Mouse (Mus musculus) hindbrain, embryonic 11.5 days (tissue): Measurements from ENCODE around the gene Sox9. TPM values are rescaled to one million over a fixed set of nuclear protein-coding genes. Genes with fewer than 3 reads are reported as not detected.

Experiments used
- ATAC-seq: fragments of 200-750 bp; cut with Nextera tagmentation; 2 replicates; pipeline ENCODE4 v1.8.0; 2017; ENCODE audit warnings: mild to moderate bottlenecking, moderate TSS enrichment, moderate library complexity; ENCODE audit not compliant: low FRiP score
- DNase-seq: peaks from one replicate; pipeline ENCODE4 v3.0.0-alpha.2; 2015; ENCODE audit warnings: low spot score
- H3K27ac ChIP-seq: fragments of 300-500 bp; sonication (generic); 2 replicates; pipeline ENCODE4 v1.5.1; 2014; ENCODE audit warnings: mild to moderate bottlenecking, low read depth, low read length
- H3K27me3 ChIP-seq: fragments of 300-500 bp; sonication (generic); 2 replicates; pipeline ENCODE4 v1.6.1; 2014; ENCODE audit warnings: mild to moderate bottlenecking, low read length, moderate library complexity, mixed read lengths; ENCODE audit not compliant: control insufficient read depth, insufficient read depth
- H3K36me3 ChIP-seq: fragments of 300-500 bp; sonication (generic); 2 replicates; pipeline ENCODE4 v1.6.1; 2014; ENCODE audit warnings: mild to moderate bottlenecking, low read length, moderate library complexity, mixed read lengths; ENCODE audit not compliant: control insufficient read depth, insufficient read depth
- H3K4me1 ChIP-seq: fragments of 300-500 bp; sonication (generic); replicated peaks from 2 replicates; pipeline ENCODE4 v1.6.1; 2014; ENCODE audit warnings: low read length, mixed read lengths; ENCODE audit not compliant: control insufficient read depth, insufficient read depth
- H3K4me2 ChIP-seq: fragments of 300-500 bp; sonication (generic); replicated peaks from 2 replicates; pipeline ENCODE4 v1.6.1; 2014; ENCODE audit warnings: mild to moderate bottlenecking, low read depth, low read length
- H3K4me3 ChIP-seq: fragments of 300-500 bp; sonication (generic); 2 replicates; pipeline ENCODE4 v1.5.1; 2014; ENCODE audit warnings: low read depth, low read length
- H3K9ac ChIP-seq: fragments of 300-500 bp; sonication (generic); 2 replicates; pipeline ENCODE4 v1.6.1; 2014; ENCODE audit warnings: low read depth, low read length
- H3K9me3 ChIP-seq: fragments of 300-500 bp; sonication (generic); 2 replicates; pipeline ENCODE4 v1.6.1; 2016; ENCODE audit warnings: low read length; ENCODE audit not compliant: control insufficient read depth
- WGBS: fragments of 180-500 bp; shearing (Covaris S2); extraction: QIAGEN DNeasy Blood & Tissue Kit; methylation state at CpG from one replicate; pipeline ENCODE4 v1.1.7; 2014; 5-methylcytosine and 5-hydroxymethylcytosine counted together
- polyA plus RNA-seq: library from polyadenylated mRNA; unstranded; fragments of >200 nt; fragmentation: Nextera tagmentation; extraction: Ambion mirVana; gene quantifications from 2 replicates; pipeline ENCODE4 v1.2.1, GENCODE M21; 2014

Gene Sox9
- polyA plus RNA-seq, 1 experiment from 2014 or later, result 127 TPM

DNA sequence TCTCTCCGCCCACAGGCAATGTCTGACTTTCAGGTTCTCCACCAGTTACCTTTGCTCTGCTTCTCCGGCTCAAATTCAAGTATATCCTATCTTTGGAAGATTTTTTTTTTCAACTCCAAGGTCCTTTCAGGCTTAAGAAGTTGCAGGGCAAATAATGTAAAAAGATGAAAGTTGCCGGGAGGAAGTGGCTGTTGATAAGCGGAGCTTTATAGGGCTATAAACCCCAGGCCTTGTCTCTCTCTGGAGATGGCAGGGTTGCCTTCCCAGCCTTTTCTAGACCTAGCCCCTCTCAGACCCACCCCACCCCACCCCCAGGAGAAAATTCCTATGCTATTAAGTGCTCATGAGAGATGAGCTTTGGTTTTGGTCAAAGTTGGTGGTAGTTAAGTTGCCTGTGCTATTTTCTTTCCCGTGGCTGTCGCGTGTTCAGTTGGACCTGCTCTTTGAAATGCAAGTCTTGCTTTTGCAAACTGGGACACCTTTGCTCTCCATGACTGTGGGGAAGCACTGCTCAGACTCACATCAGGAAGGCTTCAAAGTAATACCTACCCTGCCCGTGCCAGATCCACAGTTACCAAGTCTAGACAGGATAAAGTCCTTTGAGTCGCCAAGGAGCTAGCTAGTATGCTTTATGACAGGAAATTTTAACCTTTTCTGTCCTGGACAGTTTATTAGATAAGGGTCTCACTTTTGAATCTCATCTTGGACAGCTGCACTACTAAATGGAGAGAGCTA lies 46.7 kb downstream of the Sox9 start:
- H3K4me3 ChIP-seq, result no peak overlapping the region
- H3K27me3 ChIP-seq, result no peaks in the 10 kb centered on the region
- 92% methylated on average over 9 of the region's 9 CpGs for WGBS
- no peak overlapping the region for H3K9ac ChIP-seq
- no peaks in the 10 kb centered on the region for H3K36me3 ChIP-seq
- ATAC-seq (no peak), DNase-seq (no peak)
- H3K27ac ChIP-seq, result no peak overlapping the region
- no peaks in the 10 kb centered on the region for H3K9me3 ChIP-seq
- no peak overlapping the region for H3K4me2 ChIP-seq
- peaks cover 5% of the 10 kb centered on the region for H3K4me1 ChIP-seq

DNA sequence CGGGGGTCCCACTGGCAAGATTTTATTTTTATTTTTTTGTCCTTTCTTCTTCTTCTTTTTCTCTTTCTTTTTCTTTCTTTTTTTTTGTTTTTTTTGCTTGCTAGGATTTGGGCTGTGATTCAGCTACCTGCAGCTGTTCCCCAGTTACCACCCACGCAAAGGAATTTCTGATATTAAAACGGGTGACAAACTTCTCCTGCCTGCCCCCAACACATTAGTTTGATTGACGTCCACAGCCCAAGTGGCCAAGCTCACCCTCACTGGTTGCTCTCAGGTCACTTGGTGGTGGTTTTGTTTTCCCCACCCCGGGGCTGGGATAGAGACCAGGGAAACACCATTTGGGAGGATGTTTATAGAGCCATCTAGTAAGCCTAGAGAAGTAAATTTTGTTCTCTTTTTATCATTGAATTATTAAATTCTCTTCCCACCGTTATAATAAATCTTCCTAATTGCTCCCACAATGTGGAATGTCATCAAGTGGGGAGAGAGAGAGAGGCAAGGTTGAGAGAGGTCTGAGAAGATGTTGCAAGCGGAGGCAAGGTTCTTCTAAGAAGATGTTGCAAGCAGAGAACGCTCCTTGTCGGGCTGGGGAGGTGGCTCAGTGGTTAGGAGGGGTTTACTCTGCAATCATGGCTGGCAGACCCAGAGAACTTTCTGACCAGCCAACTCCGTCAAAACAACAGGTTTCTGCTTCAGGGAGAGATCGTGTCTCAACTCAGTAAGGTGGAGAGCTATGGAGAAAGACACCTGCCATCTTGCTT lies 52.4 kb downstream of the Sox9 start:
- Histone ChIP-seq H3K4me2 (no peak overlapping the region), H3K9ac (no peak overlapping the region)

DNA sequence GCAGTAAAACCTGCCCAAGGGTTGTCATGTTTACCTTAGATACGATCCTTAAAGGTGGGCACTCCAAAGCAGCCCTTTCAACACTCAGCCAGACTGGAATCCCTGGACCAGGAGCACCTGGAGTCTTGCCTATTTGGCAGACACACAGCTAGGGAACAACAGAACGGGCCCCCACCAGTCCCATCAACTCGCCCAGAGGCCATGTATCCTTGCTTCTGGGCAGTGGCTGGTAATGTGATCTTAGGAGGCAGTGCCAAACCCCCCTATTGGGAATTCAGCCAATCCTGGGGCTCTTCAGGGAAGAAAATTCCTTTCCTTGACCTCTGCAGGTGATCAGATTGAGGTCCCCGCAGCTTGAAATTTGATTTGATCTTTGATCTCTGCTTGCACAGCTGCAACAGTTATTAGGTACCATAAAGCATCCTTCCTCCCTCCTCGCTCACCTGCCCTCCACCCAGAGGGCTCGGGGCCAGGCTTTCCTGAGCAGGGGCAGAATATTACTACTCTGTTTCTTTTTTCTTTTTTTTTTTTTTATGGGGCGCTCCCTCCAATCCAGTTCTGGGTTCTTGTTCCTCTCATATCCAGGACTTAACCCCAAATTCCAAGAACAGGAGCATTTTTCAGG lies 53.6 kb downstream of the Sox9 start:
- no peaks in the 10 kb centered on the region for H3K9me3 ChIP-seq
- no peak overlapping the region for H3K4me3 ChIP-seq
- ATAC-seq (no peak), DNase-seq (no peak)
- no peaks in the 10 kb centered on the region for H3K36me3 ChIP-seq
- no peak overlapping the region for H3K27ac ChIP-seq
- peaks cover 5% of the 10 kb centered on the region for H3K4me1 ChIP-seq
- no peaks in the 10 kb centered on the region for H3K27me3 ChIP-seq
- H3K9ac ChIP-seq, result no peak overlapping the region
- no peak overlapping the region for H3K4me2 ChIP-seq
- WGBS, result 58% methylated on average over 7 of the region's 7 CpGs

More for the DNA sequence above, 52.4 kb downstream of the Sox9 start:
- Histone ChIP-seq H3K27ac (no peak overlapping the region), H3K27me3 (no peaks in the 10 kb centered on the region), H3K4me1 (peaks cover 5% of the 10 kb centered on the region), H3K4me3 (no peak overlapping the region), H3K36me3 (no peaks in the 10 kb centered on the region), H3K9me3 (no peaks in the 10 kb centered on the region)
- WGBS, result 64% methylated on average over 11 of the region's 11 CpGs
- DNase-seq, result no peak
- ATAC-seq, result no peak
